11 mouse cellular contexts compared by ENCODE assay signal in genomic region chr7:64728181-64728591, GRCm38 (mm10).
A peak's percentile ranks its signal among the peaks of the same experiment; 100 is the strongest.
DNase-seq lines count a peak whose midpoint lies in the region; ATAC-seq and TF ChIP-seq lines count a peak whose summit lies in the region.
"Had no signal": no experiment of that assay in that cellular context is flagged by ENCODE, and none has a peak within 500 bp of the region (broad histone marks: within the 10 kb centered on the region; RNA-seq: fewer than 3 reads in every experiment).

No protein-coding gene starts in this region.

- peak; percentile 62 for ATAC-seq in hindbrain, embryonic 13.5 days (ENCODE audit: low FRiP score)
- peak; percentile 36 for ATAC-seq in forebrain, postnatal 0 days
- ATAC-seq in neural tube, embryonic 14.5 days (ENCODE audit: low read depth), result peak; percentile 47

- H3K27me3 ChIP-seq in hindbrain, embryonic 13.5 days, result no peaks in the 10 kb centered on the region
- no peaks in the 10 kb centered on the region for H3K27me3 ChIP-seq in hindbrain, embryonic 10.5 days (ENCODE audit: insufficient read depth, poor library complexity, severe bottlenecking)
- no peaks in the 10 kb centered on the region for H3K27me3 ChIP-seq in forebrain, postnatal 0 days (ENCODE audit: insufficient read depth, low read length)
- no peaks in the 10 kb centered on the region for H3K27me3 ChIP-seq in neural tube, embryonic 14.5 days (ENCODE audit: control insufficient read depth, insufficient read depth, low read length)

- peaks cover 29% of the 10 kb centered on the region for H3K4me1 ChIP-seq in hindbrain, embryonic 13.5 days (replicated peaks)
- 0 out of 2 replicates have a peak, but pooled peaks cover 7% of the 10 kb centered on the region for H3K4me1 ChIP-seq in hindbrain, embryonic 10.5 days (replicated peaks)
- H3K4me1 ChIP-seq in forebrain, postnatal 0 days (ENCODE audit: insufficient read depth), result no peaks in the 10 kb centered on the region
- H3K4me1 ChIP-seq in neural tube, embryonic 14.5 days (ENCODE audit: control insufficient read depth, insufficient read depth, low read length), result no peaks in the 10 kb centered on the region

- intact Hi-C loops in heart, postnatal 14 days (cut with DNase I), result no loop called here

- DNase-seq in hindbrain, embryonic 10.5 days (ENCODE audit: low spot score), result no peak
- DNase-seq in cerebellum, adult 11-12 months, result peak; percentile 76
- DNase-seq in forebrain, postnatal 0 days, result peak; percentile 65
- no peak for DNase-seq in c-Kit-positive CD71-positive TER-119-positive erythroid progenitor cells, embryonic 14.5 days (ENCODE audit: low spot score)
- no peak for DNase-seq in heart, postnatal 14 days
- DNase-seq in thymus, postnatal 10 days (ENCODE audit: low spot score in 2 of 2), result no peak
- DNase-seq: heart, adult 11 months; kidney, adult 2 months; thymus, adult 18-20 months had no signal

- no peaks in the 10 kb centered on the region for H3K36me3 ChIP-seq in hindbrain, embryonic 13.5 days
- no peaks in the 10 kb centered on the region for H3K36me3 ChIP-seq in hindbrain, embryonic 10.5 days
- no peaks in the 10 kb centered on the region for H3K36me3 ChIP-seq in forebrain, postnatal 0 days (ENCODE audit: insufficient read depth)
- no peaks in the 10 kb centered on the region for H3K36me3 ChIP-seq in neural tube, embryonic 14.5 days (ENCODE audit: control insufficient read depth, insufficient read depth, low read length)

- H3K4me3 ChIP-seq in hindbrain, embryonic 13.5 days, result no peak overlapping the region
- H3K4me3 ChIP-seq in hindbrain, embryonic 10.5 days, result no peak overlapping the region
- no peak overlapping the region for H3K4me3 ChIP-seq in forebrain, postnatal 0 days (ENCODE audit: low read depth, low read length)
- no peak overlapping the region for H3K4me3 ChIP-seq in neural tube, embryonic 14.5 days (ENCODE audit: low read depth, low read length)

- no peak overlapping the region for H3K4me2 ChIP-seq in hindbrain, embryonic 13.5 days
- no peak overlapping the region for H3K4me2 ChIP-seq in forebrain, postnatal 0 days (ENCODE audit: low read depth)
- no peak overlapping the region for H3K4me2 ChIP-seq in neural tube, embryonic 14.5 days (ENCODE audit: low read depth, low read length)

- H3K27ac ChIP-seq in hindbrain, embryonic 13.5 days, result peak overlapping the region; percentile 40; the same call in 1 of the 2 replicates
- H3K27ac ChIP-seq in hindbrain, embryonic 10.5 days, result no peak overlapping the region
- H3K27ac ChIP-seq in forebrain, postnatal 0 days (ENCODE audit: low read depth, low read length), result no peak overlapping the region
- no peak overlapping the region for H3K27ac ChIP-seq in neural tube, embryonic 14.5 days (ENCODE audit: low read depth, low read length)

- H3K9me3 ChIP-seq in hindbrain, embryonic 13.5 days, result no peaks in the 10 kb centered on the region
- no peaks in the 10 kb centered on the region for H3K9me3 ChIP-seq in hindbrain, embryonic 10.5 days
- H3K9me3 ChIP-seq in forebrain, postnatal 0 days (ENCODE audit: low read length), result no peaks in the 10 kb centered on the region
- H3K9me3 ChIP-seq in neural tube, embryonic 14.5 days (ENCODE audit: control insufficient read depth, low read length), result no peaks in the 10 kb centered on the region

- 74% methylated on average over 5 of the region's 5 CpGs for WGBS in hindbrain, embryonic 13.5 days
- 91% methylated on average over 5 of the region's 5 CpGs for WGBS in hindbrain, embryonic 10.5 days
- WGBS in forebrain, postnatal 0 days, result 40% methylated on average over 5 of the region's 5 CpGs
- 61% methylated on average over 5 of the region's 5 CpGs for WGBS in neural tube, embryonic 14.5 days

- TF ChIP-seq CTCF in forebrain, postnatal 0 days (IDR thresholded peaks at IDR 0.05; ENCODE audit: low read depth), result no peak

- no peak overlapping the region for H3K9ac ChIP-seq in hindbrain, embryonic 13.5 days
- H3K9ac ChIP-seq in forebrain, postnatal 0 days, result no peak overlapping the region
- no peak overlapping the region for H3K9ac ChIP-seq in neural tube, embryonic 14.5 days (replicated peaks; ENCODE audit: low read depth, low read length)

Comparison
In these comparisons a context has a peak if more than half of its experiments do, and no peak if none do; other contexts are left out.
1. DNase-seq: peak in cerebellum, adult 11-12 months (single experiment) and forebrain, postnatal 0 days (single experiment); none in hindbrain, embryonic 10.5 days (single experiment), c-Kit-positive CD71-positive TER-119-positive erythroid progenitor cells, embryonic 14.5 days (single experiment), heart, postnatal 14 days (0 of 2) and thymus, postnatal 10 days (0 of 2).
2. Peak in every context shown above with its lines, with median percentiles within 50 percentile points of each other: ATAC-seq.